Mouse (Mus musculus) limb, embryonic 11.5 days (tissue): Measurements from ENCODE around the gene Sult2a8. TPM values are rescaled to one million over a fixed set of nuclear protein-coding genes. Genes with fewer than 3 reads are reported as not detected.

Experiments
- polyA plus RNA-seq: library from polyadenylated mRNA; unstranded; fragments of >200 nt; fragmentation: Nextera tagmentation; extraction: Ambion mirVana; gene quantifications from 2 replicates; pipeline ENCODE4 v1.2.1, GENCODE M21; 2014

Sult2a8 gene
- polyA plus RNA-seq, 1 experiment from 2014 or later: not detected

Other genes starting within 250 kb of the Sult2a8 start
- gene Sult2a6, start 191.9 kb downstream of the Sult2a8 start, polyA plus RNA-seq: not detected in 2 replicates
- not detected in 2 replicates for gene Obox8, start 113.2 kb downstream of the Sult2a8 start, polyA plus RNA-seq
- not detected in 2 replicates for gene Sult2a7, start 47.5 kb upstream of the Sult2a8 start, polyA plus RNA-seq
- 0.16 TPM in 2 replicates for gene Vmn1r90, start 116.7 kb upstream of the Sult2a8 start, polyA plus RNA-seq
- not detected in 2 replicates for gene Obox7, start 212.7 kb upstream of the Sult2a8 start, polyA plus RNA-seq